Mouse (Mus musculus): Measurements from ENCODE around the gene Catip. TPM values are rescaled to one million over a fixed set of nuclear protein-coding genes. Genes with fewer than 3 reads are reported as not detected.
"Not testable (repeated sequence)": the region's sequence is repeated elsewhere in the genome, so short reads cannot be mapped to it uniquely, and the experiment has no call there.

The Catip gene
- polyA plus RNA-seq, 1 experiment from 2014 or later, result 0.50 TPM

DNA sequence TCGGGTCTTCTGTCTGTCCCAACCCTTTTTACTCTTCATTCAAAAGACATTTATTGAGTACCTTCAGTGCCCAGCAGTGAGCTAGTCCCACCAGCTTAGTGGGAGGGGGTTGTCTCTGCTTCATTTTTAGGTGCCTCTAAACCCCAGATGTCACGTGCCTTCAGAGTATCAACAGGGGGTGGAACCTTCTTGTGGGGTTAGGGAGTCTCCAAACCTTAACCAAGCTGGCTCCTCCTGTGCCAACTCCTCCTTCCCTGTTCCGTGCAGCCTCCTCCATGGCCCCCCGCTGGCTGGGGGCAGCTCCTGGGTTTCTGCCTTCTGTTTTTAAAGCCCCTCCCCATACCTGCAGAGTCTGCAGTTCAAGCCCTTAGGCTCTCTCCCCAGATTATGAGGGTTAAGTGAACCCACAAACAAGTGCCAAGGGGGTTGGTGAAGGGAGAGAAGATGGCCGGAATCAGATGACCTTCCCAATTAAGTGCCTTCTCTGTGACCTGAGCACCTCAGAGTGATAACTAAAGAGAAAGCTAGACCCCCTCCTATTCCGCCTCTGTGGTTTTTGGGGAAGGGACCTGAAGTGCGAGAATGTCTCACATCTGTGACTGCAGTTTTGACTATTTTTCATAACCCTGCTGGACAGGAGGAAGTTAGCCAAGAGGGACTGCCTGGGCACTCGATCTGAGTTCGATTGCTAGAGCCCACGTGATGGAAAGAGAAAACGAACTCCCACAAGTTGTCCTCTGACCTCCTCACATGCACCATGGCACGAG, 34.7 kb downstream of the Catip start:
- not testable (repeated sequence) for DNase-seq (ENCODE audit: low spot score); H3K27ac ChIP-seq (ENCODE audit: low read depth, low read length); H3K27me3 ChIP-seq (replicated peaks; ENCODE audit: control insufficient read depth, insufficient read depth, low read length); H3K9me3 ChIP-seq (replicated peaks; ENCODE audit: control insufficient read depth, low read length); ATAC-seq; H3K4me1 ChIP-seq (ENCODE audit: control insufficient read depth, insufficient read depth, low read length)
- Histone ChIP-seq H3K4me2 (ENCODE audit: low read length) (peak overlapping the region; percentile 71), H3K9ac (ENCODE audit: low read length) (peak overlapping the region; percentile 63; the same call in 1 of the 2 replicates), H3K36me3 (ENCODE audit: control insufficient read depth, insufficient read depth, low read length) (peaks cover 15% of the 10 kb centered on the region), H3K4me3 (ENCODE audit: low read depth, low read length) (peak overlapping the region; percentile 40)
- 10% methylated on average over 11 of the region's 12 CpGs for WGBS

DNA sequence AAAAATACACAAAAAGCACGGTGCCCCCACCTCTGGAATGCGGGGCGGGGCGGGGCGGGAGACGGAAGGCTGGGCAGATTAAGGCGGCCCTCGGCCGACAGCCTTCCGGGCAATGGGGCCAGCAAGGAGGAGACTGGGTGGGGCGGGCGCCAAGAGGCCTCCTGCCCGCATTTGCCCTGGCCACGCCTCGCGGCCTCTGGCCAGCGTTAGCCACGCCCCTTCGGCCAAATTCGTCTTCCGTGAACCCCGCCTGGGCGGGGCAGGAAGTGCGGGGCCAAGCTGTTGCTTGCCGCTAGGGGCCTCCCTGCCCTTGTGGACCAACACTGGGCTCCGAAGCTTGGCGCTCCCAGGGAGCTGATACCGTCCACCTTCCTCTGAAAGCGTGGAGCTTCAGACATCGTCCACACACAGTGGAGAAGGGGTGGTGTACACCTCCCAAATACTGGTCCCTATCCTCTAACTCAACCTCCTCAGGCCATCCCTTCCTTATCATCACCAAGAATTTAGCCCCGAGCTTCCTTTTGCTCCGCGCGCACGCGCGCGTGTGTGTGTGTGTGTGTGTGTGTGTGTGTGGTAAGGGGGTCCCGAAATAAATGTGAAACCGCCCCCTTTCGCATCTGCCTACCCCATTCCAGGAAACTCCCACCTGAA, 35.5 kb downstream of the Catip start:
- Histone ChIP-seq H3K9ac (ENCODE audit: low read length) (peak overlapping the region; percentile 63), H3K27ac (ENCODE audit: low read depth, low read length) (no peak overlapping the region; the same call in 1 of the 2 replicates), H3K27me3 (replicated peaks; ENCODE audit: control insufficient read depth, insufficient read depth, low read length) (no peaks in the 10 kb centered on the region), H3K4me3 (ENCODE audit: low read depth, low read length) (peak overlapping the region; percentile 40), H3K9me3 (replicated peaks; ENCODE audit: control insufficient read depth, low read length) (no peaks in the 10 kb centered on the region), H3K36me3 (ENCODE audit: control insufficient read depth, insufficient read depth, low read length) (peaks cover 15% of the 10 kb centered on the region), H3K4me1 (ENCODE audit: control insufficient read depth, insufficient read depth, low read length) (no peaks in the 10 kb centered on the region; the same call in 1 of the 2 replicates), H3K4me2 (ENCODE audit: low read length) (peak overlapping the region; percentile 71)
- DNase-seq (ENCODE audit: low spot score) (peak; percentile 92), ATAC-seq (peak; percentile 91)
- WGBS, result under 1% methylated on average over 41 of the region's 41 CpGs

DNA sequence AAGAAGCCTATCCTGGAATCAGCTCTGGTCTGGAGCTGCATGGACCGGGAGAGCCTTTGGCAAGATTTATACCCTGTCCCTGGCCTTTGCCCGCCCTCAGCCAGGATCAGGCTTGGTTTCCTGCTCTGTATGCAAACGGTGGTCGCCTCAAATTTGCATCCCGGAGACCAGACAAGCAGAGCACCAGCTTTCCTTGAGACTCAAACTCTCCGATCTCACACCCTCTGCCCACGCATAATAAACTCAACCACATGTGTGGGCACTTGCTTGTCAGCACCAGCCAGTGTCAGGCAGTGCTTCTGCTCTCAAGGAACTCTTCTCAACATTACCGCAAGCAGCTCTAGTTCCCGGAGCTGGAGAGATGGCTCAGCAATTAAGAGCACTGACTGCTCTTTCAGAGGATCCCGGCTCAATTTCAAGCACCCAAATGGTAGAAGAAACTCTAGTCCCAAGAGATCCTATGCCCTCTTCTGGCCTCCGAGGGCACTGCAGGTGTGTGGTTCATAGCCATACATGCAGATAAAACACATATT, 36.1 kb downstream of the Catip start:
- Histone ChIP-seq H3K4me3 (ENCODE audit: low read depth, low read length) (peak overlapping the region; percentile 40), H3K4me2 (ENCODE audit: low read length) (peak overlapping the region; percentile 71), H3K27me3 (replicated peaks; ENCODE audit: control insufficient read depth, insufficient read depth, low read length) (no peaks in the 10 kb centered on the region), H3K9ac (ENCODE audit: low read length) (peak overlapping the region; percentile 63), H3K27ac (ENCODE audit: low read depth, low read length) (no peak overlapping the region; the same call in 1 of the 2 replicates), H3K36me3 (ENCODE audit: control insufficient read depth, insufficient read depth, low read length) (peaks cover 15% of the 10 kb centered on the region), H3K4me1 (ENCODE audit: control insufficient read depth, insufficient read depth, low read length) (no peaks in the 10 kb centered on the region; the same call in 1 of the 2 replicates), H3K9me3 (replicated peaks; ENCODE audit: control insufficient read depth, low read length) (no peaks in the 10 kb centered on the region)
- ATAC-seq (peak; percentile 36; the same call in 1 of the 2 replicates), DNase-seq (ENCODE audit: low spot score) (peak; percentile 73)
- 2% methylated on average over 11 of the region's 11 CpGs for WGBS

DNA sequence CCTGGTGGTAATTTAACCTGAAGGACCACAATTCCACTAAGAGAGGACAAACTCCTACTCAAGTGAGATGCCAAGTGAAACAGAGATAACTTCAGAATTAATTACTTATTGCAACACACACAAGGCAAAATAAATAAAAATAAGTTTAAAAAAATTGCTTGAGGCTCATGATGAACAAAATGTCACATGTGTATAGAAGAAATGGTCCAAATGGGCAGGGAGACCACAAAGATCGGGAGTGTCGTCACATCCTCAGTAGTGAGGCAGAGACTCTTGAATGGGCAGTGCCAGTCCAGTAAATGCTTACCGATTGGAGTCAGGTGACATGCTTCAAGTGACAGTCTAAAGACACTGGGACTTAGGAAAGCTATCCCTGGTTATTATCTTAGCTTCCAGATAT, 38.6 kb downstream of the Catip start:
- ATAC-seq, result no peak
- Histone ChIP-seq H3K4me1 (ENCODE audit: control insufficient read depth, insufficient read depth, low read length) (no peaks in the 10 kb centered on the region), H3K4me2 (ENCODE audit: low read length) (no peak overlapping the region), H3K9me3 (replicated peaks; ENCODE audit: control insufficient read depth, low read length) (no peaks in the 10 kb centered on the region), H3K36me3 (ENCODE audit: control insufficient read depth, insufficient read depth, low read length) (no peaks in the 10 kb centered on the region), H3K4me3 (ENCODE audit: low read depth, low read length) (no peak overlapping the region), H3K27ac (ENCODE audit: low read depth, low read length) (no peak overlapping the region), H3K27me3 (replicated peaks; ENCODE audit: control insufficient read depth, insufficient read depth, low read length) (no peaks in the 10 kb centered on the region), H3K9ac (ENCODE audit: low read length) (no peak overlapping the region)
- DNase-seq (ENCODE audit: low spot score), result no peak
- WGBS, result 81% methylated on average over 3 of the region's 3 CpGs

DNA sequence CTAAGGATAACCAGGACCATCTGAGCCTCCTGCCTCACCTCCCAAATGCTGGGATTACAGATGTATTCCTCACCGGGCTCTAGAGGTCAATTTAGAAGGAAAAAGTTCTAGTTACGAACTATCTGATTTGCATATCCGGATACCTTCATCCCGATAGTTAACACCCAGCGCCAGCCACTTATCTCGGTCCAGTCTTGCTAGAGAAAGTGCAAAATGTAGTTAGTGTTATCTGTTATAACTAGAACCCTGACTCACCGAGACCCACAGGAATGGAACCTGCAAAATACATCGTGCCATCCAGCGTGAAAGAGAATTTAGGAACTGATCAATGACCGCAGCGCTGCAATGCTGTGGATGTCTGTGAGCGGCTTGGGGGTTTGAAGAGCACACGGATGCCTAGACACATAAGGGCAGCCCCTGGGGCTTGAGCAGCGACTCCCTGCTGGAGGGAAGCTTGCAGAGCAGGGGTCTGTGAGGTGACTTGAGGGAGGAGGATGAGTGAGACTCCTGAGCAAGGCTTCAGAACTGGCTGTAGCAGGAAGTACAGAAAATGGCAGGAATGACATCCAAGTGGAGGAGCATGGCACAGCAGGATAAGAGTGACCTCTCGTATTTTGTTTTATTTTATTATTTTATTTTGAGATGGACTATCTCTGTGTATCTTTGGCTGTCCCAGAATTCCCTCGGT, 39.3 kb downstream of the Catip start:
- H3K4me2 ChIP-seq (ENCODE audit: low read length), result no peak overlapping the region
- H3K4me3 ChIP-seq (ENCODE audit: low read depth, low read length), result no peak overlapping the region
- H3K9ac ChIP-seq (ENCODE audit: low read length), result no peak overlapping the region
- H3K36me3 ChIP-seq (ENCODE audit: control insufficient read depth, insufficient read depth, low read length), result no peaks in the 10 kb centered on the region
- ATAC-seq, result no peak
- WGBS, result 58% methylated on average over 16 of the region's 16 CpGs
- no peak overlapping the region for H3K27ac ChIP-seq (ENCODE audit: low read depth, low read length)
- no peaks in the 10 kb centered on the region for H3K4me1 ChIP-seq (ENCODE audit: control insufficient read depth, insufficient read depth, low read length)
- H3K9me3 ChIP-seq (replicated peaks; ENCODE audit: control insufficient read depth, low read length), result no peaks in the 10 kb centered on the region
- no peak for DNase-seq (ENCODE audit: low spot score)
- no peaks in the 10 kb centered on the region for H3K27me3 ChIP-seq (replicated peaks; ENCODE audit: control insufficient read depth, insufficient read depth, low read length)

DNA sequence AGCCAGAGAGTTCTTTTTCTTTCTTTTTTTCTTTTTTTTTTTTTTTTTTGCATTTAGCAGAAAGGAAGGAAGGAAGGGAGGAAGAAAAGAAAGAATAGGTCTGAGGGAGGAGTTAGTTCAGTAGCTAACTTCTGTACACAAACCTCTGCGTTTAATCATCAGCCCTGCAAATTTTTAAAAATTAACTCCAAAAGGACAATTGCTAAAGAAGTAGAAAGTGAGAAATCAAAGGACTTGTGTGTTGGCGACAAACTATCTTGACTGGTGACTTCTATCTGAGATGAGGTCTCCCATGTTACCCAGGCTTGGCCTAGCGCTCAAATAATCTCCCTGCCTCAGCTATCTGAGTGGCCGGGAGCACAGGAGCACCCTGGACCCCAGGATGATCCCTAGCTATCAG, 42.3 kb downstream of the Catip start:
- H3K27me3 ChIP-seq (replicated peaks; ENCODE audit: control insufficient read depth, insufficient read depth, low read length), result no peaks in the 10 kb centered on the region
- no peaks in the 10 kb centered on the region for H3K36me3 ChIP-seq (ENCODE audit: control insufficient read depth, insufficient read depth, low read length)
- DNase-seq (ENCODE audit: low spot score), result no peak
- no peaks in the 10 kb centered on the region for H3K4me1 ChIP-seq (ENCODE audit: control insufficient read depth, insufficient read depth, low read length)
- no peak overlapping the region for H3K27ac ChIP-seq (ENCODE audit: low read depth, low read length)
- no peak for ATAC-seq
- H3K9me3 ChIP-seq (replicated peaks; ENCODE audit: control insufficient read depth, low read length), result no peaks in the 10 kb centered on the region
- H3K4me2 ChIP-seq (ENCODE audit: low read length), result no peak overlapping the region
- H3K4me3 ChIP-seq (ENCODE audit: low read depth, low read length), result no peak overlapping the region
- no peak overlapping the region for H3K9ac ChIP-seq (ENCODE audit: low read length)
- WGBS, result 90% methylated on average over 4 of the region's 4 CpGs

DNA sequence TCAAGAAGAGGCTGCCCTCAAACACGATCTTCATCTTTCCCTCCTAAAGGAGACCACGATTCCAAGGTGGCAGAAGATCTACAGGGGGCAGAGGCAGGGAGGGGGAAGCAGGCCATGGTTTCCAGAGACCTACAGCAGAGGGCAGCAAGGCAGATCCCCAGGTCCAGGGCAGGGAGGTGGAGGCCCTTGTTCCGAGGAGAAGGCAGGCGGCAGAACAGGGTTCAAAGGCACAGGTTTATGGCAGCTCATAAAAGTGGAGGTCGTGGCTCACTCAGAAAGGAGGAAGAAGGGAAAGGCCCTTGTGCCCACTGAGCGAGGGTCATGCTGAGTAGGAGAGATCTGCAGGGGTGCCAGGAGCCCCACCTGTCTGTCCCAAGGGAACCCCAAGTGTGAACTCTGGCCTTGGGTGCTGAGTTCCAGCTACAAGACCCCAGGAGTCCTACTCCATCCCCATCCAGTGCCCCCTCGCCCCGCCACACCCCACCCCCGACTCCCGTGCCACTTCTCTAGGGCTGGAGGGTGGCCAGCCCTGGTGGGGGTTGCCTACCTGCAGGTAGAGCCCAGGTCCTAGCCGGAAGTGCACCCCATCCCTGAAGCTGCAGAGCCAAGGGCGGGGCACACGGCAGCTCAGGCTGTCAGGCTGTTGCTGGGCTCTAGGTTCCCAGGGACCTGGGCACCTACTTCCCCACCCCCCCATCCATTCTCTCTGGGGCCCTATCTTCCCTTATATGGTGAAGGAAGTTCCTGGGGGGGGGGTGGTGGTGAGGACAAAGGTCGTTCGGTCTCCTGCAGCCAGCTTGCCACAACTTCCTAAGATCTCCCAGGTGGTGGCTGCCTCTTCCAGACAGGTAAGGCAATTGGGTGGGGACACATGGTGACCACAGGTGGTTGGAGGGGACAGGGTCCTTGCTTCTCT, 46.9 kb downstream of the Catip start, which contains the start of gene Vil1:
Gene Vil1, plus strand, starts transcription at position 788 of the 916 bp plus-strand sequence.
- no peak within 1 kb of the TSS for H3K9ac ChIP-seq (ENCODE audit: low read length)
- no peak within 1 kb of the TSS for H3K27ac ChIP-seq (ENCODE audit: low read depth, low read length)
- 59% methylated on average over 14 of the region's 15 CpGs for WGBS
- no peak within 1 kb of the TSS for H3K4me3 ChIP-seq (ENCODE audit: low read depth, low read length)
- H3K9me3 ChIP-seq (replicated peaks; ENCODE audit: control insufficient read depth, low read length), result no peaks in the 10 kb centered on the region
- no peaks in the 10 kb centered on the region for H3K4me1 ChIP-seq (ENCODE audit: control insufficient read depth, insufficient read depth, low read length)
- H3K27me3 ChIP-seq (replicated peaks; ENCODE audit: control insufficient read depth, insufficient read depth, low read length), result no peaks in the 10 kb centered on the region
- no peak for ATAC-seq
- no peak for DNase-seq (ENCODE audit: low spot score)
- H3K36me3 ChIP-seq (ENCODE audit: control insufficient read depth, insufficient read depth, low read length), result no peaks in the 10 kb centered on the region
- H3K4me2 ChIP-seq (ENCODE audit: low read length), result no peak within 1 kb of the TSS

DNA sequence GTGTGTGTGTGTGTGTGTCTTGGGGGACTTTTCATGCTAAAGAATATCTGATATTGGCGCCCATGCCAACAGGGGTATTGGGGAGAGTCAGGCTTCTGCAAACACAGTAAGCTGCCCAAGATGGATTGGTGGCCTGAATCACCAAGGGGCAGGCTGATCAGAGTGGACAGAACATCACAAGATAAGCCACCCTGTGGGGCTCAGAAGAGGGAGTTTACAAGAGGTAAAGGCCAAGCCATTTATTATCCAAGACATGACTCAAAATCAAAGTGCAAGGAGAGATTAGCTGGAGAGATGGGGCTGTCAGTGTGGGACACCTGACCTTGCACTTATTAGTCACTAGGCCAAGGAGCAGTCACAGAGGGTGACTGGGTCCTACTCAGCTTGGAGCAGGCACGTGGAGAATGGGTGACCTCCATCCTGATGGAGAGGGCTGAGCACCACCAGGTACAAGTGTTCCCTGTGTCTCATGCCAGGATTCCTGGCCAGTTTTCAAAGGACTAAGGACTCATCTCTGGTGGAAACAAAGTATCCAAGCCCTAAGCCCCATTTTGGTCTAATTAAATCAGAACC, 49.9 kb downstream of the Catip start:
- no peak overlapping the region for H3K9ac ChIP-seq (ENCODE audit: low read length)
- no peak overlapping the region for H3K27ac ChIP-seq (ENCODE audit: low read depth, low read length)
- no peaks in the 10 kb centered on the region for H3K36me3 ChIP-seq (ENCODE audit: control insufficient read depth, insufficient read depth, low read length)
- H3K9me3 ChIP-seq (replicated peaks; ENCODE audit: control insufficient read depth, low read length), result no peaks in the 10 kb centered on the region
- no peak overlapping the region for H3K4me2 ChIP-seq (ENCODE audit: low read length)
- DNase-seq (ENCODE audit: low spot score) (no peak), ATAC-seq (no peak)
- WGBS, result 45% methylated on average over 2 of the region's 2 CpGs
- no peak overlapping the region for H3K4me3 ChIP-seq (ENCODE audit: low read depth, low read length)
- no peaks in the 10 kb centered on the region for H3K4me1 ChIP-seq (ENCODE audit: control insufficient read depth, insufficient read depth, low read length)
- no peaks in the 10 kb centered on the region for H3K27me3 ChIP-seq (replicated peaks; ENCODE audit: control insufficient read depth, insufficient read depth, low read length)
